Mouse (Mus musculus) embryonic facial prominence, embryonic 10.5 days (tissue): ENCODE measurements around the gene Isca2. TPM values are rescaled to one million over a fixed set of nuclear protein-coding genes. Genes with fewer than 3 reads are reported as not detected.

Source experiments
- DNase-seq: peaks from one replicate; pipeline ENCODE4 v3.0.0-alpha.2; 2017; ENCODE audit warnings: low spot score
- H3K27ac ChIP-seq: fragments of 300-500 bp; sonication (generic); replicated peaks from 2 replicates; pipeline ENCODE4 v1.5.1; 2016; ENCODE audit warnings: mild to moderate bottlenecking
- H3K27me3 ChIP-seq: fragments of 300-500 bp; sonication (generic); replicated peaks from 2 replicates; pipeline ENCODE4 v1.6.1; 2016; ENCODE audit warnings: low read depth, mild to moderate bottlenecking; ENCODE audit not compliant: poor library complexity, severe bottlenecking
- H3K36me3 ChIP-seq: fragments of 300-500 bp; sonication (generic); replicated peaks from 2 replicates; pipeline ENCODE4 v1.6.1; 2016; ENCODE audit warnings: mild to moderate bottlenecking, moderate library complexity
- H3K4me1 ChIP-seq: fragments of 300-500 bp; sonication (generic); 2 replicates; pipeline ENCODE4 v1.6.1; 2016
- H3K4me3 ChIP-seq: fragments of 300-500 bp; sonication (generic); 2 replicates; pipeline ENCODE4 v1.5.1; 2016; ENCODE audit warnings: mild to moderate bottlenecking, moderate library complexity
- H3K9me3 ChIP-seq: fragments of 300-500 bp; sonication (generic); 2 replicates; pipeline ENCODE4 v1.6.1; 2016; ENCODE audit warnings: mild to moderate bottlenecking
- WGBS: fragments of 180-500 bp; shearing (Covaris S2); methylation state at CpG from one replicate; pipeline ENCODE4 v1.1.7; 2016; 5-methylcytosine and 5-hydroxymethylcytosine counted together
- polyA plus RNA-seq: library from polyadenylated mRNA; unstranded; fragments of >200 nt; fragmentation: Nextera tagmentation; extraction: Ambion mirVana; gene quantifications from 2 replicates; pipeline ENCODE4 v1.2.1, GENCODE M21; 2016

Gene Isca2
- polyA plus RNA-seq, 1 experiment from 2014 or later, result 141 TPM

- 0 out of 2 replicates have a peak overlapping the region, but pooled peaks have one; percentile 3 for H3K27ac ChIP-seq
- peak; percentile 92 for DNase-seq
- peaks cover 9% of the 10 kb centered on the region for H3K4me1 ChIP-seq
- H3K36me3 ChIP-seq, result no peaks in the 10 kb centered on the region
- 0 out of 2 replicates have a peak, but pooled peaks cover 6% of the 10 kb centered on the region for H3K27me3 ChIP-seq
- WGBS, result 33% methylated on average over 25 of the region's 25 CpGs
- peak overlapping the region; percentile 29 for H3K4me3 ChIP-seq
- no peaks in the 10 kb centered on the region for H3K9me3 ChIP-seq
Observed at GRCm38 (mm10) chr12:84784604-84785381, 11.7 kb downstream of the Isca2 start.

- DNase-seq, result no peak
- 73% methylated on average over 5 of the region's 5 CpGs for WGBS
- Histone ChIP-seq H3K9me3 (no peaks in the 10 kb centered on the region), H3K4me3 (no peak overlapping the region), H3K27me3 (0 out of 2 replicates have a peak, but pooled peaks cover 6% of the 10 kb centered on the region), H3K36me3 (no peaks in the 10 kb centered on the region), H3K4me1 (peaks cover 13% of the 10 kb centered on the region), H3K27ac (no peak overlapping the region)
Observed at GRCm38 (mm10) chr12:84786091-84786490, 13.0 kb downstream of the Isca2 start.

GRCm38 (mm10) chr12:84790853-84791252, 17.8 kb downstream of the Isca2 start:
- no peaks in the 10 kb centered on the region for H3K36me3 ChIP-seq
- no peaks in the 10 kb centered on the region for H3K27me3 ChIP-seq
- no peak for DNase-seq
- no peak overlapping the region for H3K27ac ChIP-seq
- WGBS, result 60% methylated on average over 10 of the region's 10 CpGs
- H3K4me3 ChIP-seq, result no peak overlapping the region
- no peaks in the 10 kb centered on the region for H3K9me3 ChIP-seq
- peaks cover 9% of the 10 kb centered on the region for H3K4me1 ChIP-seq

GRCm38 (mm10) chr12:84792629-84793028, 19.6 kb downstream of the Isca2 start:
- DNase-seq, result no peak
- Histone ChIP-seq H3K27ac (no peak overlapping the region), H3K4me3 (no peak overlapping the region), H3K9me3 (no peaks in the 10 kb centered on the region), H3K27me3 (no peaks in the 10 kb centered on the region), H3K4me1 (peaks cover 9% of the 10 kb centered on the region), H3K36me3 (no peaks in the 10 kb centered on the region)
- 78% methylated on average over 4 of the region's 4 CpGs for WGBS

GRCm38 (mm10) chr12:84794647-84795046, 21.6 kb downstream of the Isca2 start:
- Histone ChIP-seq H3K4me1 (peaks cover 9% of the 10 kb centered on the region), H3K4me3 (no peak overlapping the region), H3K36me3 (no peaks in the 10 kb centered on the region), H3K27ac (no peak overlapping the region), H3K9me3 (no peaks in the 10 kb centered on the region), H3K27me3 (no peaks in the 10 kb centered on the region)
- DNase-seq, result no peak
- WGBS, result 91% methylated on average over 8 of the region's 8 CpGs

- no peak overlapping the region for H3K4me3 ChIP-seq
- WGBS, result 93% methylated on average over 13 of the region's 13 CpGs
- H3K4me1 ChIP-seq, result no peaks in the 10 kb centered on the region
- no peak for DNase-seq
- H3K27me3 ChIP-seq, result no peaks in the 10 kb centered on the region; the same call in 1 of the 2 replicates
- no peak overlapping the region for H3K27ac ChIP-seq
- no peaks in the 10 kb centered on the region for H3K9me3 ChIP-seq
- H3K36me3 ChIP-seq, result no peaks in the 10 kb centered on the region
Observed at GRCm38 (mm10) chr12:84799086-84799485, 26.0 kb downstream of the Isca2 start.

GRCm38 (mm10) chr12:84800419-84800818, 27.4 kb downstream of the Isca2 start:
- H3K36me3 ChIP-seq, result no peaks in the 10 kb centered on the region
- no peak overlapping the region for H3K27ac ChIP-seq
- H3K9me3 ChIP-seq, result no peaks in the 10 kb centered on the region
- WGBS, result 84% methylated on average over 4 of the region's 4 CpGs
- no peak overlapping the region for H3K4me3 ChIP-seq
- peaks cover 5% of the 10 kb centered on the region for H3K4me1 ChIP-seq
- H3K27me3 ChIP-seq, result no peaks in the 10 kb centered on the region; the same call in 1 of the 2 replicates
- DNase-seq, result no peak

GRCm38 (mm10) chr12:84801532-84802110, 28.6 kb downstream of the Isca2 start:
- peaks cover 17% of the 10 kb centered on the region for H3K4me1 ChIP-seq
- H3K27ac ChIP-seq, result no peak overlapping the region
- H3K4me3 ChIP-seq, result no peak overlapping the region
- H3K27me3 ChIP-seq, result no peaks in the 10 kb centered on the region; the same call in 1 of the 2 replicates
- WGBS, result 86% methylated on average over 13 of the region's 13 CpGs
- DNase-seq, result no peak
- no peaks in the 10 kb centered on the region for H3K9me3 ChIP-seq
- no peaks in the 10 kb centered on the region for H3K36me3 ChIP-seq

GRCm38 (mm10) chr12:84802625-84803024, 29.6 kb downstream of the Isca2 start:
- WGBS, result 88% methylated on average over 3 of the region's 3 CpGs
- no peak for DNase-seq
- Histone ChIP-seq H3K4me1 (peaks cover 26% of the 10 kb centered on the region), H3K36me3 (no peaks in the 10 kb centered on the region), H3K27me3 (no peaks in the 10 kb centered on the region; the same call in 1 of the 2 replicates), H3K27ac (no peak overlapping the region), H3K9me3 (no peaks in the 10 kb centered on the region), H3K4me3 (no peak overlapping the region)

- Histone ChIP-seq H3K9me3 (no peaks in the 10 kb centered on the region), H3K27me3 (no peaks in the 10 kb centered on the region; the same call in 1 of the 2 replicates), H3K4me3 (no peak overlapping the region), H3K36me3 (no peaks in the 10 kb centered on the region), H3K4me1 (peaks cover 29% of the 10 kb centered on the region), H3K27ac (0 out of 2 replicates have a peak overlapping the region, but pooled peaks have one; percentile 26)
- WGBS, result 72% methylated on average over 9 of the region's 9 CpGs
- no peak for DNase-seq
Observed at GRCm38 (mm10) chr12:84805228-84805842, 32.3 kb downstream of the Isca2 start.

GRCm38 (mm10) chr12:84806010-84806409, 33.0 kb downstream of the Isca2 start:
- DNase-seq, result no peak
- Histone ChIP-seq H3K27ac (no peak overlapping the region), H3K36me3 (no peaks in the 10 kb centered on the region), H3K4me3 (no peak overlapping the region), H3K4me1 (peaks cover 29% of the 10 kb centered on the region), H3K27me3 (no peaks in the 10 kb centered on the region; the same call in 1 of the 2 replicates), H3K9me3 (no peaks in the 10 kb centered on the region)
- 84% methylated on average over 1 of the region's 1 CpGs for WGBS

GRCm38 (mm10) chr12:84806726-84807125, 33.7 kb downstream of the Isca2 start:
- Histone ChIP-seq H3K27me3 (no peaks in the 10 kb centered on the region; the same call in 1 of the 2 replicates), H3K9me3 (no peaks in the 10 kb centered on the region), H3K4me1 (peaks cover 29% of the 10 kb centered on the region), H3K36me3 (no peaks in the 10 kb centered on the region), H3K4me3 (no peak overlapping the region), H3K27ac (no peak overlapping the region)
- no peak for DNase-seq
- WGBS, result 61% methylated on average over 5 of the region's 5 CpGs
